ENCODE assay signal across 17 mouse cellular contexts in the genomic region with DNA sequence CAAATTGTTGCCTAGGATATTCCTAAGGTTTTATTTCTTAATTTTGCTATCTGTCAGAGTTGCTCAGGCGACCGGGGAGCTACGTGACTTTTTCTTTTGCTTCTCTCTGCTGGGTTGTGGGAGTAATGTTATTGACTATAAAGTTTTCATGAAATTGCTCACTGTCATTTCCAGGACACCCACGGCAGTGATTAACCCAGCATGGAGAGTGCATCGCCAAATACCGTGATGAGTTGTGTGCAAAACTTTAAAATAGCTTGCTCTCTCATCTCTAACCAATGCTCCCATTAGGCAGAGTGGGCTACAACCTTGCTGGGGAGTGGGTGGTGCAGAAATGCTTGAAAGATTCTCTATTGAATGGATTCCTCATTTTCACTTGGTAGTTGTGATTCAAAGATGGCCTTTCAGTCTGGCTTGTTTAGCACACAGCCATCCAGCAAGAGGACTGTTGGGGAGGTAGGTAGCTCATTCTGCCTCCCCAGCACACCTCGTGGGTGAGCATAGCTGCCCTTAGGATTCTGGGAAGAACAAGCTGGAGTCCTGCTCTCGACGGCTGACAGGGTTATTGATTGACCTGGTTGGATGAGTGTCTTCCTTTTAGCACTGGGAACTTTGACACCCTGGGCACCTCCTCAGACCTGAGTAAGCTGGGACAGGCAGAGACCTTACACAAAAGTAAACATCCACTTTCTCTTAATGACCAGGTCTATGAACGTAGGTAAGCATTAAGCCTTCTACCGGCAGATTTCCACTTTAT.
A peak's percentile ranks its signal among the peaks of the same experiment; 100 is the strongest.
DNase-seq lines count a peak whose midpoint lies in the region.
"Had no signal": no experiment of that assay in that cellular context is flagged by ENCODE, and none has a peak within 500 bp of the region (broad histone marks: within the 10 kb centered on the region; RNA-seq: fewer than 3 reads in every experiment).

No protein-coding gene starts in this region.

- no peaks in the 10 kb centered on the region for H3K9me3 ChIP-seq in midbrain, embryonic 10.5 days (replicated peaks)
- H3K9me3 ChIP-seq: embryonic facial prominence, embryonic 13.5 days; heart, embryonic 15.5 days; limb, embryonic 13.5 days; neural tube, embryonic 15.5 days had no signal

- no peaks in the 10 kb centered on the region for H3K36me3 ChIP-seq in midbrain, embryonic 10.5 days
- H3K36me3 ChIP-seq: embryonic facial prominence, embryonic 13.5 days; heart, embryonic 15.5 days; limb, embryonic 13.5 days; neural tube, embryonic 15.5 days had no signal

- no peaks in the 10 kb centered on the region for H3K4me1 ChIP-seq in midbrain, embryonic 10.5 days
- H3K4me1 ChIP-seq: embryonic facial prominence, embryonic 13.5 days; heart, embryonic 15.5 days; limb, embryonic 13.5 days; neural tube, embryonic 15.5 days had no signal

- 91% methylated on average over 11 of the region's 11 CpGs for WGBS in midbrain, embryonic 10.5 days

- no peak overlapping the region for H3K27ac ChIP-seq in midbrain, embryonic 10.5 days (replicated peaks)
- H3K27ac ChIP-seq: embryonic facial prominence, embryonic 13.5 days; heart, embryonic 15.5 days; limb, embryonic 13.5 days; neural tube, embryonic 15.5 days had no signal

- no peaks in the 10 kb centered on the region for H3K27me3 ChIP-seq in midbrain, embryonic 10.5 days (ENCODE audit: low read depth, poor library complexity, severe bottlenecking)
- H3K27me3 ChIP-seq: embryonic facial prominence, embryonic 13.5 days; heart, embryonic 15.5 days; limb, embryonic 13.5 days; neural tube, embryonic 15.5 days had no signal

- H3K4me3 ChIP-seq in midbrain, embryonic 10.5 days: no peak overlapping the region
- H3K4me3 ChIP-seq: embryonic facial prominence, embryonic 13.5 days; heart, embryonic 15.5 days; limb, embryonic 13.5 days; myocyte; neural tube, embryonic 15.5 days had no signal

- peak; percentile 8 for DNase-seq in left cerebral cortex, adult 11 months (ENCODE audit: low spot score)
- no peak for DNase-seq in left cerebral cortex, postnatal 4 days
- DNase-seq in frontal cortex, adult 2 months (ENCODE audit: extremely low spot score in 1 of 2, low spot score in 1 of 2): peak; percentile 28 to 47
- DNase-seq in kidney, adult 9 months: peak; percentile 69
- DNase-seq in left cerebral cortex, adult 9 months (ENCODE audit: low spot score in 2 of 2): peak; percentile 31 to 43
- DNase-seq in MN1 (ENCODE audit: low spot score): no peak
- no peak for DNase-seq in midbrain, embryonic 10.5 days (ENCODE audit: low spot score)
- DNase-seq: adrenal gland, postnatal 25 days; cerebellum, adult 9-10 months; heart, adult 18-20 months; layer of hippocampus, postnatal 36 days; lung, postnatal 36 days had no signal

- intact Hi-C loops in left cerebral cortex, postnatal 4 days (cut with DNase I): no loop called here

Comparison
In these comparisons a context has a peak if more than half of its experiments do, and no peak if none do; other contexts are left out.
1. DNase-seq: peak in left cerebral cortex, adult 11 months (single experiment), frontal cortex, adult 2 months (2 of 2), kidney, adult 9 months (single experiment) and left cerebral cortex, adult 9 months (2 of 2); none in left cerebral cortex, postnatal 4 days (single experiment), MN1 (single experiment) and midbrain, embryonic 10.5 days (single experiment).